Mouse (Mus musculus): ENCODE measurements at regions not wholly inside any gene's neighbourhood (a gene's known extent, or its start where the extent isn't known, plus 50 kb on each side); places are given as distances from the start of the nearest gene placed in this dataset.

DNA sequence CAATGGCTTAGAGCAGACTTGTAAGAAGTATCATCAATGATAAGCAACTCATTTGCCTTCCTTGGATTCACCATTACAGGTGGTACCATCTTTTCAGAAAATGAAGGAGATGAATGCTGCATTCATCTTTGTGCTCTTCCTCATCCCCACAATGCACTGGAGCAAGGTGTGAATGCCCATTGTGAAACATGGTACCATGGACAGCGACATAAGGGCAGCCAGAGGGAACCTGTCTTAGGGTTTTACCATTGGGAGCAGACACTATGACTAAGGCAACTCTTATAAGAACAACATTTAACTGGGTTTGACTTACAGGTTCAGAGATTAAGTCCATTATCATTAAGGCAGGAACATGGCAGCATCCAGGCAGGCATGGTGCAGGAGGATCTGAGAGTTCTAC is 60.1 kb upstream of the Kcnj6 start:
- peak; percentile 0 for DNase-seq (ENCODE audit: low spot score)

DNA sequence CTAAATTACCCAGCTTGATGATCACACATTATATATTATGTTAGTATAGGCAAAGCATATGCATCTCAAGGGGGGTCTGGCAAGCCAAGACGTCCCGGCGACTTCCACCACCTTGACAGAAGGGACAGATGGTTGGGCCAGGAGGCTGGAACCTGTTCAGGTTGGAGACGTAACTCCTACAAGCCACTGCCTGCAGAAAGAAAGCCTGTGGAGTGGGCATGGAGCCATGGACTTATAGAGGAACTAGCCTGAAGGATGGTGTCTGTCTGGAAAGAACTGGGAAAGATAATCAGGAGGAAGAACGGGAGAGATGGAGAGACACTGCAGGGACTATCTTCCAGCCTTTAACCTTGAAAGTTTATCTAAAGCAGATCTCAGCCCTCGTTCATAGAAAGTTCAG is 66.9 kb upstream of the Kcnj6 start:
- DNase-seq (ENCODE audit: low spot score): no peak

DNA sequence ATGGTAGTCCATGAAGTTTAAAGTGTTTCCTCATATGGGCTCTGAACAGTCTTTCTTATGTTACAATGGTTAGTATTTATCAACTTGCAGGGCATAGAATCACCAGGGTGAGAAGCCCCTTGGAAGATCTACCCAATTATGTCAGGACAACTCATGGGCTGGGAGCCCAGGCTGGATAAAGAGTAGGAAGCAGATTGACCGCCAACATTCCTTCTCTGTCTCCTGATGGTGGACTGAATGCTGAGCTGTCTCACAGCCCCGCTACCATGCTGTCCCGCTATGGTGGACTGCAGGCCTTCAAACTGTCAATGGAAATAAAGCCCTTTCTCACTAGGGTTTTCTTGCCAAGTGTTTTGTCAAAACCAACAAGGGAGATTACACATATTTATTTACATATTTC is 69.2 kb upstream of the Kcnj6 start:
- DNase-seq (ENCODE audit: low spot score): no peak

DNA sequence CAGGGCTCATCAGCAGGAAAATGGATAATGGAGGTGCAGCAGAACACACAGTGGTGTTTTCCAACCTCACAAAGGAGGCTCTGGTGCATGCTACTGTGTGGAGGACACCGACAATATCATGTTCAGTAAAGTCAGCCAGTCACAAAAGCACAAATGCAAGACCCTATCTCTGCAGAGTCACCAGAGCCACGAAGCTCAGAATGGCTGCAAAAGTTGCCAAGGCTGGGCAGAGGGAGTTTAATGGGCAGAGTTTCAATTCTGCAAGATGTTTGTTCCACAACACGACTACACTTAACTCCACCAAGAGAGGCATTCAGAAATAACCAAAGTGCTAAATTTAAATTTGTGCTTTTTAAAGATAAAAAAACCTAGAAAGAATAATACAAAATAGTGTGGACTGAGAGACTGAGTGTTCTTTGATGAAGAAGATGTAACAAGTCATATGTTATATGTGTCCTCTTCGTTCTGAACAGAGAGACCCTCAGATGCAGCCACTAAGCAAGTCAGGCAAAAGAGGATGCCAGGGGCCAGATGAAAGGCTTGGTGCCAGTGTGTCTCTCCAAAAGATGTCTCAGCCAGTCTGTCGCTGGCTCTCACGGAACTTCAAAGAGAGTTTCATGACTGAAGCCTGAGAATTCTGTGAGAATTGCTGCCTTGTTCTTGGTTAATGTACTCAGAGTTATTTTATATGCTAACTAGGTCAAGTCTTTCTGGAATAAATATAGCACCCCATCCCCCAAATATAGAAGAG is 95.1 kb upstream of the Kcnj6 start:
- DNase-seq (ENCODE audit: low spot score): no peak

DNA sequence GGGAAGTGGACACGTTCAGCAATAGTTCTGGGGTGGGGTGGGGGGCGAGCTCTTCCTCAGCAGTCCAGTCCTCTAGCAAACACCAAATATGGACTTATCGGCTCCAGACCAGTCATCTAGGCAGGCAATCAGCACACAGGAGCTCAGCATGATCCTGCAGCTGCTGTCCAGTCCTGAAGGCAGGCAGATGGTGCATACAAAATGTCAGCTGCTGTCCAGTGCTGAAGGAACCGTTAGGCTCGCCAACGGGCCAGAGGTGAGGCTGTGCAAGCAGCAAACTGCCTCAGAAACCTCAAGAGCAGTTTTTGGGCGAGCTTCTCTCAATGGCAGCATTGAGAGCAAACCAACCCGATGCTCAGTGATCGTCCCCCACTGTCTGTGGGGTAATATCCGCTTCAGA is 96.3 kb upstream of the Kcnj6 start:
- peak; percentile 39 for DNase-seq (ENCODE audit: low spot score)

DNA sequence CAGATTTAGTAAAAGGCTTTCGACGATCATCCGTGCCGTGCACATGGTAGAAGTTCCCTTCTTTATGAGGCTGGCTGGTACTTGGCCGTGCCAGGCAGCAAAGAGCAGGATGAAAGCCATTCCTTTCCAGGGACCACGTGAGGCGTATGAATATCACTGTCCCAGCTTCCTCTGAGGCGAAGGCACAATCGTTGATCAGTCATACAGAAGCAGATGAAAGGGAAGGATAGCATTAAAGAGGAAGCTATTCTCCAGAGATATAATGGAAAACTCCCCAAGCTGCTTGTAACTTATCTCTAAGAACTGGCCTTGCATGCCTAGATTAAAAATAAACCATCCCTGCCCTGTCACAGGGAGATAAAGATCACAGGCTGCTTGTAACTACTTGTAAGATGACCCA is 103.5 kb upstream of the Kcnj6 start:
- no peak for DNase-seq (ENCODE audit: low spot score)

DNA sequence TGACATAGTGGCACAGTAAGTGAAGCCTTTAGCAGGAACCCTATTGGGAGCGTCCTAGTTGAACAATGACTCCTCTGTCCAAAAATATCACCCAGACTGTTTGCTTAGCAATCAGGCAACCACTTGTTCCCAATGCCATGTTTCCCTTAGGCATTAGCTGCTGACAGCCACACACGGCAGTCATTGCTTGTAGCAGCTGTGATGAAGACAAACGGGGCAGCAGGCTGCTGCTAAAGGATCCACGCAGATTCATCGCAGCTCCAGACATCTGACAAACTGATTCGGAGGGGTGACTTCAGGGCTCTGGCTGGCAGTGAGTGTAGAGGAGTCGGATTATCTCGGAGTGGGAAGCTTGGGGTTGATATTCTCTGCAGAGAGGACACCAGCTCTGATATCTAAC is 120.0 kb upstream of the Kcnj6 start:
- DNase-seq (ENCODE audit: low spot score): no peak

DNA sequence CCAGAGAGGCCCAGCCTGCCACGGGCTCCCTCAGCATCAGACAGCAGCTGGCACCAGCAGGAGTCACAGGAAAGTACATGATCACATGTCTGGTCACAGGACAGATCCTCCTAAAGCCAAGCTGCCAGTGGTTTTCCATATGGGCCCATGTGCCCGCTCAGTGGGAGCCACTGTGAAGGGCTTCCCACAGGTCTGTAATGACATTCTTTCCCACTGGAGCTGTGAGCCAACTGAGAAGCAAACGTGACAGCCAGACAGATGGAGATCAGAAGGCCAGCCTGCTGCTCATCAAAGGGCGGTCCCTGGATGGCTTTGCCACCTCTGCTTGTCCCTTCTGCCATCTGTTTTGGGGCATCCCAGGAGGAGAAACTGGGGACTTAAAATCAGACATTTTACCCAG is 121.8 kb upstream of the Kcnj6 start:
- no peak for DNase-seq (ENCODE audit: low spot score)

DNA sequence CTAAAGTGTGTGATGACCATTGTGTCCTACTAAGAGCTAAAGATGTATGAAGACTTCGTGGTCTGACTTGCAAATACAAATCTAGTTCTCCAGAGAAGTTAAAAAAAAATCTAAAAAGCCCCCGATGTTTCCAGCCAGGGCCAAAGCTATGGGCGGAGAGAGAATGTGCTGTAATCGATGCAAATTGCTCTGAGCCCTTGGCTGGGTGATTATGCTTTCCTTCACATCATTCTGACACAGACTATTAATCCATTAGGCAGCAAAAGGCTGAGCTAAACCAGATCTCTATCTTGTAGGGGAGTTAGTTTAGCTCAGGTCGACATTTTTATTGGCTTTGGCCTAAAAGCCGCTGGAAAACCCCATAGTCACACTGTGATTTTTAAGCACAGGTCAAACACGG is 124.5 kb upstream of the Kcnj6 start:
- no peak for DNase-seq (ENCODE audit: low spot score)

DNA sequence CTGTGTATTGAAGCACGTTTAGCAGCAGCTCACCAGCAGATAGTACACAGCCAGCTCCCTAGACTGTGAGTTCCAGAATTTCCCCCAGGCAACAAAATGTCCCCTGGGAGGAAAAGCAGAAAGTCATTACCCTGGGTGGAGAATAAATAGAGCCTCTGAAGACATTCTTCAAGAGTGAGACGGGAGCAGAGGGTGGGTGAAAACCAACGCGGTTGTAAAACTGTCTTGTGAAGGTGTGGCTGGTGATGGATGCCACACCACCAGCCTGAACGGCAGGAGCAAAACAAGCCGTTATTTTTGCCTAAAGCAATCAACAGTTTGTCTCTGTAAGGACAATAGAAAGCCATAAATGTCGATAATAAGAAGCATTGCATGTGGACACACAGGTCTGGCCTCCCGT is 129.7 kb upstream of the Kcnj15 start:
- DNase-seq (ENCODE audit: low spot score): no peak

DNA sequence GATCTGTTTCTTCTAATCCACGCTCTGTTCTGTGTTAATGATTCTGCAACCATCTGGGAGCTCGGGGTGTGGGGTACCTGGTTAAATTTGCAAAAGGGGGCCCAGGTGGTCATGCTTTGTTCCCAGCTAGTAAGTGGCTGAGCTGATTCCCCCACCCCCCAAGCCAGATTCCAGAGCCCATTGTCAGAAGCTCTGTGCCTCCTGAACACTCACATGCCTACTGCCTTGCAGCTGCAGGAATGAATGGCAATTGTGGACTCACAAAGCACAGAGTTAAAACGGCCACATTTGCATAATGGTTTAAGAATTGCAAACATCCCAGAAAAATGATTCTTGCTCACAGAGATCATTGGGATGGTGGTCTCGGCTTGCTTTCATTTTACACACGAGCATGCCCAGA is 125.5 kb upstream of the Kcnj15 start:
- no peak for DNase-seq (ENCODE audit: low spot score)

DNA sequence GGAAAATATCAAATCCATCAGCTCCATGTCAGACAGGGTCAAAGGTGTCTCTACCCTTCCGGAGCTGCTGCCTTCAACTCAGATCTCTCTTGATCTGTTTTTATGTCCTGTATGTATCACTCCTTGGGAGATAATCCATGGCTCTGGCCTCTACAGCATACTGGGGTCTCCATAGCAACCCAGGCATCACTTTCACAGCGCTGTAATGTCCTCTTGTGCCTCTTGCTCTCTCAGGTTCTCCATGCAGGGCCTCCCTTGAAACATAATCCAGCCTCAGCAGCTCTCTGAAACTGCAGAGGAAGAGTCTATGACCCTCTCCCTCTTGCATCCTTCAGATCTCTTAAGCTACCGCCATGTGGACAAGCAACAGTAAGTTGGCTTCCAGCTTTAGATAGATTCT is 118.5 kb upstream of the Kcnj15 start:
- DNase-seq (ENCODE audit: low spot score): no peak

DNA sequence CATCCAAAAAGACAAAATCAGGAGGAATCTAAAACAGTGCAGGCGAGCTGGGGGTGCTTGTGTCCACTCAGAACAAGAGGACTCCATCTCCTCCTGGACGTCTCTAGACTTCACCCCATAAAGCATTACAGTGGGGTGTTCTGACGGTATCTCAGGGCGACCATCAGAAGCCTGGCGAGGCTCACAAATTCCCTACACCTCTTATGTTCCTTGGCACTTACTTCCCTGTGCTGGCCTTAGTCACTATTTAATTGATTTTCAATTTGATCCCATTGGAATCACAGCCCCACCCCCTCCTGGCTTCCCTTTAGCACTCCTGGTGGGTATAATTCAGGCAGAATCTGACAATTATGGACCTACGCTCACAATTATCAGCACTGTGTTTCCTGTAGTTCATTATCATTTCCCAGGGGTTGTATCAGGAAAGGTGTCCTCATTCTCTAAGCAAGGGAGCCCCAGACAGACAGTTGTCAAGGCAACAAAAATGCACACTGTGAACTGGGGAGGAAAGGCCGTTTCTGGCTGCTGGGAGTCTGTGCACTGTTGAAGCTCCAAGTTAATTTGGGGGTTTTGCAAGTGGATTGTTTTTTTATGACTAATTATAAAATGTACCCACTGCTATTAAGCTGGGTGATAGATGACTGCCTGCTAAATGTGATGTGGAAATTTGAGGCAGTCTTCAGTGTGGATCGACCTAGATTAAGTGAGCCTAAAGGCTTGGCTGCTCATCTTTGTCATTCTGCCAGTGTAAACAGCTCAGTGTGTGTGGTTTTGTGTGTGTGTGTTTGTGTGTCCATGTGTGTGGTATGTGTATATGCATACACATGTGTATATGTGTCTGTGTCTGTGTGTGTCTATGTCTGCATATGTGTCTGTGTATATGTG is 115.6 kb upstream of the Kcnj15 start:
- DNase-seq (ENCODE audit: low spot score): no peak

DNA sequence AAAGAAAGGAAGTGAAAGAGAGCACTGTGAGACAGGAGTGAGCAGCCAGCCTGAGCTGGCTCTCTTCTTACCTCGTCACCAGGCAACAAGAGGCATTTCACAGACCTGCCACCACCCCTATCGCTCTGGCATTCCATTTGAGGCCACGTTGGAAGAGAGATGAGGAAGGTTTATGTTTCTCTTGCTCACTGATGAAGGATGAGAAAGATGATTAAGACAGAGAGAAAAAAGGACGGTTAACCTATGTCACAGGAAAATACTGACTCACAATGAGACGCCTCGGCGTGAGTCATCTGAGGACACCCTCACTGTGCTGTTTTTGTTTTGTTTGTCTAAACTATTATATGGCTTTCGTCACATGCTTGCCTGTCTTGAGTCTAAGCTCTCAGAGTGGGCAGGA is 106.9 kb upstream of the Kcnj15 start:
- no peak for DNase-seq (ENCODE audit: low spot score)

DNA sequence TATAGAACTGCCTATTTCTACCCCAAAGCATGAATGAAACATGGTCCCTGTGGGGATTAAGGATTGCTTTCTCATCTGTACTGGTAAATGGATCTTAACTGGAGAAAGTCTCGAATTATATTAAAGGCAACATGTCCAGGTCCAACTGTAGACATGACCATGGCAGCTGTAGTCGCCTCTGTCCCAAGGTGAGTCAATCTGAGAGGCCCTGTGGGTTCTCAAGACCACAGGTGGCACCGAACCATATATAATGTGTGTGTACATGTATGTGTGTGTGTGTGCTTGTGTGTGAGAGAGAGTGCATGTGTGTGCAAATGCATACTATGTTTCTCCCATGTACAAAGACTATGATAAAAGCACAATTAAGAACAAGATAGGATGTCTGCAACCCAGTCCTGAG is 105.9 kb upstream of the Kcnj15 start:
- DNase-seq (ENCODE audit: low spot score): no peak

DNA sequence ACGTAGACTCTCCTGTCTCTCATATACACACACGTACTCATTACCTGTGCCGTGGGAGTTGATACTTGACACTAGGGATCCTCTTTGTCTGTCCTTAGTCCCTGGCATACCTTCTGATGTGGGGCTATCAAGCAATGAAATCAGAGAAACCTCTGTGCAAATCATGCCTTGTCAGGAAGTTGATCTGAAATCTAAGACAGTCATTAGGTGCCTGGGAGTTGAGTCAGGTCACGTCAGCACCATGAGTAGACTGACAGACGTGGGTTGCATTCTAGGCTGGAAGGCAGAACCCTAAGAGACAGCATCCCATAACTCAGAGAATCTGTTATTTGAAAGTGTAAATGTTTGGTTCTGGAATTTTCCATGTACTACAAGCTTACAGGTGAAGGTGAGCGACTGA is 105.4 kb upstream of the Kcnj15 start:
- no peak for DNase-seq (ENCODE audit: low spot score)

DNA sequence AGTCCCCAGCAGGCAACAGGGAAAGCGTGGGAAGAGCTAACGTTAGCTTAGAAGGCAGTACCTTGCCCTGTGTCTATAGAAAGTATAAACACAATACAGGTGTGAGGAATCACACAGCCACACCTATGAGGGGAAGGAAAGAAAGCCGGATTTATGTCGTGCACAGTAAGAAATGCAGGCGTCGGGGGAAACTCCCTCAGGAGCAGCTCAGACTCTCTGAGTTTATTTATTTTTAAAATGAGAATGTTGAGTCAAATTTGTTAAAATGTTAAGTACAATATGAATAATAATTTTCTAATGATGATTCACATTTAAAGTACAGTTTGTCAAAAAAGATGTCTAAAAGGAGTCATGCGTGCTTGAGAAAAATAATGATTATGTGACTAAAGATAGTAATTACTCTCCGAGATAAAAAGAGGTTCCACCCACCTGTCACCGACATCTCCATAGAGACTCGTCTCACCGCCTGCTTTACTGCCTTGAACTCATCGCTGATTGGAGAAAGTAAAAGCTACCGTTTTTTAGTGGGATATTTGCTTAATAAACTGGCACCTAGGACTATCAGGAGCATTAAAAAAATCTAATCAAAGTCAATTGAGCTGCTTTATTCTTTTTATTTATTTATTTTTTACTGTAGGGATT is 104.5 kb upstream of the Kcnj15 start:
- no peak for DNase-seq (ENCODE audit: low spot score)

DNA sequence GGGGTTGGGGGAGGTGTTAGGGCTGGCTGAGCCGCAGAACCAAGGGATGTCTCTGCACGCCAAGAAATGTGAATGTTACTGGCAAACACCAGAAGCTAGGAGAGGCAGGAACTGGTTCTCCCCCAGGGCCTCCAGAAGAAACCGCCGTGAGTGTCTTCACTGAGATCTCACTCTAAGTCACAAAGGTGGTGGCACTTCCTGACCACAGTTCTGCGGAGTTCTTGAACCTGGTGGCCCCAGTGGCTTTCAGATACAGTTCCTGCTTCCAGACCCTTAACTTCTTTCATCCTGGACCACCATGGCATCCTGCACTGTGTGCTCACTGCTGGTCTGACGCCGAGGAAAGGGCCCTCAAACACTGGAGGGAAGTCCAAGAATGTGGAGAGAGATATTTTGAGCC is 89.0 kb upstream of the Kcnj15 start:
- DNase-seq (ENCODE audit: low spot score): no peak

DNA sequence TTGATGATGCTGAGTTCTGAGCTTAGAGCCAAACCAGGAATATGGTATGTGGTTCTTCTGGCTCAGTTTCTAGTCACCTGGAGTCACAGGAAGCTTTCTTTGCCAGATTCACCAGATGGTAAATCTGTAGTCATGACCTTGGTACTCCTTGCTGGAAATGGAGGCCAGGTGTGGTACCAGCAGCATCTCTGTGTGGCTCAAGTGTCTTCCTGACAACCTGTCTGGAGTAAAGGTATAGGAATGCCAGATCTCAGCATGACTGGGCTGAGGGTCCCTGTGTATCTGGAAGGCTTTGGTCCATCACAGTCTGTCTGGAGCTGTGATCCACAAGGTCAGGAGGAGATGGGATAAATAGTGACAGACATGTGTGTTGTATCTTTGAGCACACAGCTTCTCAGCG is 88.0 kb upstream of the Kcnj15 start:
- no peak for DNase-seq (ENCODE audit: low spot score)

DNA sequence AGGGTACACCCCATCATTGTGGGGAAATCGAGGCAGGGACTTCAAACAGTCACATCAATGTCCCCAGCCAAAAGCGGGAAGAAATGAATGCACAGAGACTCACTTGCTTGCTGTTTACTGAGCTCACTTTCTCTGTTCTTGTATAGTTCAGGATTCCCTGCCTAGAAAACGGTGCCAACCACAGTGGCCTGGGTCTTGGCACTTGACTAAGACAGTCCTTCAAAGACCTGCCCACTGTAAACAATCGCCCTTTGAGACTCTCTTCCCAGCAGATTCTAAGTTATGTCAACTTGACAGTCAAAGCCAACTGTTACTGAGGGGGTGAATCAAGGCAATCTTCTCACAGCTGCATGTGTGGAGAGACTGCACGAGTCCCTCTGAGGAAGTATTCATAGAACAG is 76.8 kb upstream of the Kcnj15 start:
- DNase-seq (ENCODE audit: low spot score): no peak

DNA sequence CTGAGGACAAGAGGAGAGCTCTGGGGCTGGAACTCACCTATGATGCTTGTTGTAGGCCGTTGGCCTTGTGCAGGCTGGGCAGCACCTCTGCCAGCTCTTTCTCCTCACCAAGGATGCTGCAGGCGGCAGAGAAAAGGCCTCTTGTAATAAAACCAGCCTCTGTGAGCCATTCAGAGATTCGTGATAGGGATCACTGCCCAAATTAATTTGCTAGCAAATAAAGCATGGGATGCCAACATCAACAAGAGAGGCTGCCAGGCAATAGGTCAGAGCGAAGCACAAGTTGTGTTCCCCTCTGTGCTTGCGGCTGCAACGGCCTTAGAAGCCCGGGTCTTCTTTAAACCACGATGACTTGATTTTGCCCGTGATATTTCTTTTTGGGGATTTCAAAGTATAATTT is 72.0 kb upstream of the Kcnj15 start:
- DNase-seq (ENCODE audit: low spot score): no peak

DNA sequence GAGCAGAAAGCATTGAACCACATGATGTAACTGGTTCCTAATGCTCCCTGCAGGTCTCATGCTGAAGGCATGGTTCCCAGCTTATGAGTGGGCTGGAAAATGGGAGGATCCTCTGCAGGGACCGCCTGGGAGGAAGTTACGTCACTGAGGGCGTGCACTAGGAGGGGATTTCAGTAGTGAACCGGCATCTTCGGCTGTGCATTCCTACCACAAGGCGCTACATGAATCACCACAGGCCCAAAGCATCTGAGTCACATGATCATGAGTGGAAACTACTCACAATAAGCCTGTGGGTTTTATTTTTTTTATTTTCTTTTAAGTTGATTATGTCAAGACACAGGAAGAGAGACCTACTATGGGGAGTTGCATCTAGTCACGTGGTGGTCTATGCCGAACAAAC is 68.2 kb upstream of the Kcnj15 start:
- DNase-seq (ENCODE audit: low spot score): no peak

DNA sequence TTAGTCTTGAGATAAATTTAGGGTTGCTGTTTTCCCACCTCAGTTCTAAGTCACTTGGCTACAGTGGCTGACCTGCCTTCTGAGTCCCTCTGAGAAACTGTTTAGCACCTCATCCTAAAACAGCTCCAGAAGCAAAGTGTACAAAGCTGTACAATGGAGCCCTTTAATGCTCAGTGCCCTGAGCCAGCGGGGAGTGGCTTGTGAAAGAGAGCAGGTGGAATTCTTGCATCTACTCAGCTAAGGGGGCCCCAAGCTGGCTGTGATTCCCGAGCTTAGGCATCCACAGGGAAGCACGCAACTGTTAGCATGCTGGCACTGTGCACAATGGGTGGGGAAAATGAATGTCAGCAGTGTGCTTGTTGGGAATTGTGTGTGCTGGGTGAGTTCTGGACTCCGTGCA is 63.2 kb upstream of the Kcnj15 start:
- no peak for DNase-seq (ENCODE audit: low spot score)
